Mouse (Mus musculus) heart, embryonic 13.5 days (tissue): Measurements from ENCODE around the gene Tmc2. TPM values are rescaled to one million over a fixed set of nuclear protein-coding genes. Genes with fewer than 3 reads are reported as not detected.
A peak's percentile ranks its signal among the peaks of the same experiment; 100 is the strongest.

ENCODE experiments used
- ATAC-seq: fragments of 200-750 bp; cut with Nextera tagmentation; 2 replicates; pipeline ENCODE4 v1.8.0; 2017; ENCODE audit warnings: moderate TSS enrichment; ENCODE audit not compliant: insufficient number of reproducible peaks, low FRiP score, low TSS enrichment; ENCODE audit errors: extremely low read depth
- H3K27ac ChIP-seq: fragments of 300-500 bp; sonication (generic); replicated peaks from 2 replicates; pipeline ENCODE4 v1.5.1; 2015; ENCODE audit warnings: moderate library complexity, mild to moderate bottlenecking, inconsistent platforms
- H3K27me3 ChIP-seq: fragments of 300-500 bp; sonication (generic); replicated peaks from 2 replicates; pipeline ENCODE4 v1.6.1; 2015; ENCODE audit warnings: mild to moderate bottlenecking, inconsistent platforms
- H3K36me3 ChIP-seq: fragments of 300-500 bp; sonication (generic); 2 replicates; pipeline ENCODE4 v1.6.1; 2015; ENCODE audit warnings: mild to moderate bottlenecking, inconsistent platforms
- H3K4me1 ChIP-seq: fragments of 300-500 bp; sonication (generic); 2 replicates; pipeline ENCODE4 v1.6.1; 2015; ENCODE audit warnings: inconsistent platforms
- H3K4me2 ChIP-seq: fragments of 300-500 bp; sonication (generic); 2 replicates; pipeline ENCODE4 v1.6.1; 2015; ENCODE audit warnings: inconsistent platforms, mild to moderate bottlenecking, moderate library complexity
- H3K4me3 ChIP-seq: fragments of 300-500 bp; sonication (generic); 2 replicates; pipeline ENCODE4 v1.5.1; 2015; ENCODE audit warnings: moderate library complexity, mild to moderate bottlenecking, inconsistent platforms
- H3K9ac ChIP-seq: fragments of 300-500 bp; sonication (generic); 2 replicates; pipeline ENCODE4 v1.6.1; 2015; ENCODE audit warnings: inconsistent platforms, mild to moderate bottlenecking, moderate library complexity
- H3K9me3 ChIP-seq: fragments of 300-500 bp; sonication (generic); 2 replicates; pipeline ENCODE4 v1.6.1; 2016; ENCODE audit warnings: inconsistent platforms
- WGBS: fragments of 180-500 bp; shearing (Covaris S2); methylation state at CpG from one replicate; pipeline ENCODE4 v1.1.7; 2015; ENCODE audit warnings: mixed read lengths; 5-methylcytosine and 5-hydroxymethylcytosine counted together
- polyA plus RNA-seq: library from polyadenylated mRNA; unstranded; fragments of >200 nt; fragmentation: Nextera tagmentation; extraction: Ambion mirVana; gene quantifications from 2 replicates; pipeline ENCODE4 v1.2.1, GENCODE M21; 2015

The Tmc2 gene
- polyA plus RNA-seq, 1 experiment from 2014 or later: not detected

- 0 out of 2 replicates have a peak, but pooled peaks cover 2% of the 10 kb centered on the region for H3K27me3 ChIP-seq
- no peak overlapping the region for H3K9ac ChIP-seq
- no peak overlapping the region for H3K27ac ChIP-seq
- 63% methylated on average over 4 of the region's 4 CpGs for WGBS
- no peaks in the 10 kb centered on the region for H3K9me3 ChIP-seq
- no peaks in the 10 kb centered on the region for H3K36me3 ChIP-seq
- no peak overlapping the region for H3K4me3 ChIP-seq
- H3K4me2 ChIP-seq: no peak overlapping the region
- no peak for ATAC-seq
- no peaks in the 10 kb centered on the region for H3K4me1 ChIP-seq
Observed at GRCm38 (mm10) chr2:130256762-130257161, 61.8 kb downstream of the Tmc2 start.

GRCm38 (mm10) chr2:130260822-130261221, 65.8 kb downstream of the Tmc2 start:
- 76% methylated on average over 4 of the region's 4 CpGs for WGBS
- no peak overlapping the region for H3K9ac ChIP-seq
- no peak overlapping the region for H3K27ac ChIP-seq
- H3K9me3 ChIP-seq: no peaks in the 10 kb centered on the region
- no peak overlapping the region for H3K4me3 ChIP-seq
- H3K36me3 ChIP-seq: no peaks in the 10 kb centered on the region
- H3K4me1 ChIP-seq: peaks cover 8% of the 10 kb centered on the region
- peaks cover 4% of the 10 kb centered on the region for H3K27me3 ChIP-seq
- no peak overlapping the region for H3K4me2 ChIP-seq
- no peak for ATAC-seq

GRCm38 (mm10) chr2:130261914-130262313, 66.9 kb downstream of the Tmc2 start:
- WGBS: 58% methylated on average over 2 of the region's 2 CpGs
- Histone ChIP-seq H3K4me2 (no peak overlapping the region), H3K27me3 (peaks cover 6% of the 10 kb centered on the region), H3K4me1 (peaks cover 8% of the 10 kb centered on the region), H3K36me3 (no peaks in the 10 kb centered on the region), H3K27ac (no peak overlapping the region), H3K9me3 (no peaks in the 10 kb centered on the region), H3K9ac (no peak overlapping the region), H3K4me3 (no peak overlapping the region)
- no peak for ATAC-seq

GRCm38 (mm10) chr2:130262398-130262797, 67.4 kb downstream of the Tmc2 start:
- Histone ChIP-seq H3K9ac (no peak overlapping the region), H3K4me3 (no peak overlapping the region), H3K27ac (no peak overlapping the region), H3K36me3 (no peaks in the 10 kb centered on the region), H3K9me3 (no peaks in the 10 kb centered on the region), H3K4me1 (peaks cover 8% of the 10 kb centered on the region), H3K27me3 (peaks cover 8% of the 10 kb centered on the region), H3K4me2 (no peak overlapping the region)
- no peak for ATAC-seq
- 8% methylated on average over 2 of the region's 2 CpGs for WGBS

- Histone ChIP-seq H3K36me3 (no peaks in the 10 kb centered on the region), H3K27ac (no peak overlapping the region), H3K4me1 (peaks cover 8% of the 10 kb centered on the region), H3K27me3 (peaks cover 11% of the 10 kb centered on the region), H3K4me2 (no peak overlapping the region), H3K9ac (no peak overlapping the region), H3K9me3 (no peaks in the 10 kb centered on the region), H3K4me3 (no peak overlapping the region)
- ATAC-seq: no peak
- WGBS: 67% methylated on average over 1 of the region's 1 CpGs
Observed at GRCm38 (mm10) chr2:130265520-130265919, 70.5 kb downstream of the Tmc2 start.

GRCm38 (mm10) chr2:130268074-130268473, 73.1 kb downstream of the Tmc2 start:
- Histone ChIP-seq H3K27ac (no peak overlapping the region), H3K4me1 (peaks cover 3% of the 10 kb centered on the region), H3K4me2 (no peak overlapping the region), H3K9ac (no peak overlapping the region), H3K9me3 (no peaks in the 10 kb centered on the region), H3K36me3 (no peaks in the 10 kb centered on the region), H3K4me3 (no peak overlapping the region), H3K27me3 (peaks cover 7% of the 10 kb centered on the region)
- no peak for ATAC-seq
- WGBS: 56% methylated on average over 7 of the region's 7 CpGs

- H3K27ac ChIP-seq: peak overlapping the region; percentile 82
- peak overlapping the region; percentile 93 for H3K9ac ChIP-seq
- no peak for ATAC-seq
- peaks cover 36% of the 10 kb centered on the region for H3K36me3 ChIP-seq
- peak overlapping the region; percentile 79 for H3K4me3 ChIP-seq
- no peaks in the 10 kb centered on the region for H3K9me3 ChIP-seq
- peak overlapping the region; percentile 95 for H3K4me2 ChIP-seq
- 3% methylated on average over 14 of the region's 14 CpGs for WGBS
- H3K27me3 ChIP-seq: no peaks in the 10 kb centered on the region
- H3K4me1 ChIP-seq: peaks cover 34% of the 10 kb centered on the region
Observed at GRCm38 (mm10) chr2:130273732-130274131, 78.7 kb downstream of the Tmc2 start.

- H3K4me1 ChIP-seq: peaks cover 34% of the 10 kb centered on the region
- peak within 1 kb of the TSS; percentile 79 for H3K4me3 ChIP-seq
- H3K36me3 ChIP-seq: peaks cover 39% of the 10 kb centered on the region
- H3K9ac ChIP-seq: peak within 1 kb of the TSS; percentile 94
- under 1% methylated on average over 68 of the region's 68 CpGs for WGBS
- peak within 1 kb of the TSS; percentile 87 for H3K27ac ChIP-seq
- peak; percentile 94 for ATAC-seq
- no peaks in the 10 kb centered on the region for H3K9me3 ChIP-seq
- no peaks in the 10 kb centered on the region for H3K27me3 ChIP-seq
- peak within 1 kb of the TSS; percentile 95 for H3K4me2 ChIP-seq
Observed at GRCm38 (mm10) chr2:130274149-130274861, 79.3 kb downstream of the Tmc2 start, which contains the start of gene Nop56. Nop56 (plus strand) TSS chr2:130274430.

- 1% methylated on average over 10 of the region's 10 CpGs for WGBS
- Histone ChIP-seq H3K9me3 (no peaks in the 10 kb centered on the region), H3K4me3 (peak overlapping the region; percentile 79), H3K36me3 (peaks cover 45% of the 10 kb centered on the region), H3K4me2 (peak overlapping the region; percentile 95), H3K4me1 (peaks cover 34% of the 10 kb centered on the region), H3K27me3 (no peaks in the 10 kb centered on the region), H3K27ac (peak overlapping the region; percentile 87), H3K9ac (peak overlapping the region; percentile 94)
- no peak for ATAC-seq
Observed at GRCm38 (mm10) chr2:130274862-130275261, 79.9 kb downstream of the Tmc2 start.

GRCm38 (mm10) chr2:130275649-130276048, 80.7 kb downstream of the Tmc2 start:
- 44% methylated on average over 6 of the region's 6 CpGs for WGBS
- H3K9ac ChIP-seq: peak overlapping the region; percentile 94

GRCm38 (mm10) chr2:130279600-130280091, 84.7 kb downstream of the Tmc2 start:
- Histone ChIP-seq H3K27me3 (no peaks in the 10 kb centered on the region), H3K9ac (no peak overlapping the region), H3K4me1 (peaks cover 38% of the 10 kb centered on the region), H3K4me2 (no peak overlapping the region), H3K27ac (no peak overlapping the region), H3K4me3 (no peak overlapping the region), H3K9me3 (no peaks in the 10 kb centered on the region), H3K36me3 (peaks cover 76% of the 10 kb centered on the region)
- ATAC-seq: no peak
- WGBS: 35% methylated on average over 8 of the region's 8 CpGs

More at GRCm38 (mm10) chr2:130275649-130276048, 80.7 kb downstream of the Tmc2 start:
- H3K4me3 ChIP-seq: peak overlapping the region; percentile 79
- no peaks in the 10 kb centered on the region for H3K9me3 ChIP-seq
- H3K36me3 ChIP-seq: peaks cover 53% of the 10 kb centered on the region
- no peaks in the 10 kb centered on the region for H3K27me3 ChIP-seq
- no peak for ATAC-seq
- H3K4me1 ChIP-seq: peaks cover 34% of the 10 kb centered on the region
- peak overlapping the region; percentile 95 for H3K4me2 ChIP-seq
- H3K27ac ChIP-seq: no peak overlapping the region

- H3K4me2 ChIP-seq: no peak overlapping the region
- H3K4me1 ChIP-seq: peaks cover 39% of the 10 kb centered on the region
- H3K9me3 ChIP-seq: no peaks in the 10 kb centered on the region
- peaks cover 75% of the 10 kb centered on the region for H3K36me3 ChIP-seq
- peak overlapping the region; percentile 14; the same call in 1 of the 2 replicates for H3K9ac ChIP-seq
- H3K4me3 ChIP-seq: no peak overlapping the region
- H3K27ac ChIP-seq: no peak overlapping the region
- no peaks in the 10 kb centered on the region for H3K27me3 ChIP-seq
- 58% methylated on average over 7 of the region's 7 CpGs for WGBS
- ATAC-seq: no peak
Observed at GRCm38 (mm10) chr2:130280224-130280623, 85.2 kb downstream of the Tmc2 start.
